Comparison of ENCODE assay signal across 27 mouse cellular contexts in genomic region chr2:105953862-105954261, GRCm38 (mm10).
"Had no signal": no experiment of that assay in that cellular context is flagged by ENCODE, and none has a peak within 500 bp of the region (broad histone marks: within the 10 kb centered on the region; RNA-seq: fewer than 3 reads in every experiment).

No protein-coding gene starts in this region.

- H3K9ac ChIP-seq: forebrain, postnatal 0 days; heart, embryonic 12.5 days; heart, embryonic 15.5 days; hindbrain, embryonic 12.5 days; hindbrain, embryonic 14.5 days; intestine, embryonic 15.5 days; limb, embryonic 13.5 days; limb, embryonic 15.5 days; liver, embryonic 12.5 days had no signal

- H3K4me2 ChIP-seq: heart, embryonic 12.5 days; heart, embryonic 15.5 days; hindbrain, embryonic 12.5 days; hindbrain, embryonic 14.5 days; intestine, embryonic 15.5 days; limb, embryonic 13.5 days; limb, embryonic 15.5 days; liver, embryonic 12.5 days had no signal

- H3K36me3 ChIP-seq: heart, embryonic 10.5 days; heart, embryonic 12.5 days; heart, embryonic 15.5 days; hindbrain, embryonic 12.5 days; intestine, embryonic 15.5 days had no signal

- ATAC-seq: forebrain, postnatal 0 days; hindbrain, embryonic 16.5 days; inflammation-experienced regulatory T-cells, adult 6 months; intestine, embryonic 15.5 days; intestine, postnatal 0 days; liver, embryonic 12.5 days had no signal

- H3K4me1 ChIP-seq: hindbrain, embryonic 10.5 days; hindbrain, embryonic 12.5 days; intestine, embryonic 15.5 days; limb, embryonic 13.5 days; limb, embryonic 15.5 days had no signal

- DNase-seq: forebrain, postnatal 0 days; gastrocnemius, adult 2 months; gastrocnemius, postnatal 10 days; gastrocnemius, postnatal 25 days; heart, adult 18-20 months; heart, postnatal 14 days; heart, postnatal 36 days; kidney, adult 18-20 months; kidney, adult 8-10 months; kidney, postnatal 10 days; kidney, postnatal 25 days; layer of hippocampus, adult 9-11 months; layer of hippocampus, postnatal 36 days; left cerebral cortex, postnatal 4 days had no signal

- H3K4me3 ChIP-seq: gastrocnemius, adult 2 months; heart, embryonic 10.5 days; heart, embryonic 12.5 days; heart, embryonic 15.5 days; hindbrain, embryonic 10.5 days; hindbrain, embryonic 12.5 days; intestine, embryonic 15.5 days; limb, embryonic 13.5 days; limb, embryonic 15.5 days; liver, embryonic 12.5 days had no signal

- H3K27me3 ChIP-seq: heart, embryonic 12.5 days; heart, embryonic 15.5 days; hindbrain, embryonic 12.5 days; intestine, embryonic 15.5 days; limb, embryonic 13.5 days; limb, embryonic 15.5 days; liver, embryonic 12.5 days had no signal

- H3K9me3 ChIP-seq: heart, embryonic 10.5 days; heart, embryonic 12.5 days; heart, embryonic 15.5 days; hindbrain, embryonic 10.5 days; hindbrain, embryonic 12.5 days; intestine, embryonic 15.5 days; limb, embryonic 13.5 days; limb, embryonic 15.5 days; liver, embryonic 12.5 days had no signal

- H3K27ac ChIP-seq: heart, embryonic 10.5 days; heart, embryonic 15.5 days; hindbrain, embryonic 10.5 days; hindbrain, embryonic 12.5 days; hindbrain, embryonic 14.5 days; intestine, embryonic 15.5 days; limb, embryonic 13.5 days; limb, embryonic 15.5 days; liver, embryonic 12.5 days had no signal
